Mouse (Mus musculus) heart, postnatal 0 days (tissue): ENCODE data around the gene Runx2. TPM values are rescaled to one million over a fixed set of nuclear protein-coding genes. Genes with fewer than 3 reads are reported as not detected.

ENCODE experiments used
- ATAC-seq: fragments of 200-750 bp; cut with Nextera tagmentation; 2 replicates; pipeline ENCODE4 v1.8.0; 2017; ENCODE audit warnings: low read depth, moderate number of reproducible peaks, moderate library complexity; ENCODE audit not compliant: insufficient read depth
- DNase-seq: peaks from one replicate; pipeline ENCODE4 v3.0.0-alpha.2; 2016; ENCODE audit warnings: low spot score
- H3K27ac ChIP-seq: fragments of 300-500 bp; sonication (generic); 2 replicates; pipeline ENCODE4 v1.5.1; 2014; ENCODE audit warnings: low read depth, mild to moderate bottlenecking
- H3K27me3 ChIP-seq: fragments of 300-500 bp; sonication (generic); 2 replicates; pipeline ENCODE4 v1.6.1; 2014; ENCODE audit warnings: low read length, mixed read lengths; ENCODE audit not compliant: control insufficient read depth, insufficient read depth
- H3K36me3 ChIP-seq: fragments of 300-500 bp; sonication (generic); replicated peaks from 2 replicates; pipeline ENCODE4 v1.6.1; 2014; ENCODE audit warnings: low read length, mixed read lengths; ENCODE audit not compliant: control insufficient read depth, insufficient read depth
- H3K4me1 ChIP-seq: fragments of 300-500 bp; sonication (generic); 2 replicates; pipeline ENCODE4 v1.6.1; 2014; ENCODE audit warnings: antibody characterized with exemption; ENCODE audit not compliant: control insufficient read depth, insufficient read depth
- H3K4me2 ChIP-seq: fragments of 300-500 bp; sonication (generic); 2 replicates; pipeline ENCODE4 v1.6.1; 2014; ENCODE audit warnings: low read depth, mild to moderate bottlenecking, low read length, moderate library complexity
- H3K4me3 ChIP-seq: fragments of 300-500 bp; sonication (generic); 2 replicates; pipeline ENCODE4 v1.5.1; 2014; ENCODE audit warnings: low read depth, low read length
- H3K9ac ChIP-seq: fragments of 300-500 bp; sonication (generic); replicated peaks from 2 replicates; pipeline ENCODE4 v1.6.1; 2014; ENCODE audit warnings: low read depth, low read length, mixed read lengths
- H3K9me3 ChIP-seq: fragments of 300-500 bp; sonication (generic); replicated peaks from 2 replicates; pipeline ENCODE4 v1.6.1; 2016; ENCODE audit warnings: low read length; ENCODE audit not compliant: control insufficient read depth
- CTCF ChIP-seq: IDR thresholded peaks from 2 replicates; pipeline ENCODE4 v1.5.1; 2016; ENCODE audit warnings: antibody characterized with exemption, control low read depth, low read depth
- EP300 ChIP-seq: IDR thresholded peaks from 2 replicates; pipeline ENCODE4 v1.6.1; 2016; ENCODE audit warnings: antibody characterized with exemption, low read depth
- WGBS: fragments of 180-500 bp; shearing (Covaris S2); extraction: QIAGEN DNeasy Blood & Tissue Kit; methylation state at CpG from one replicate; pipeline ENCODE4 v1.1.7; 2014; 5-methylcytosine and 5-hydroxymethylcytosine counted together
- polyA plus RNA-seq: library from polyadenylated mRNA; unstranded; fragments of >200 nt; fragmentation: Nextera tagmentation; extraction: Ambion mirVana; gene quantifications from 2 replicates; pipeline ENCODE4 v1.2.1, GENCODE M21; 2015
- total RNA-seq: library from RNA; depleted of rRNA; stranded (reverse); fragments of >200 nt; gene quantifications from 2 replicates; pipeline ENCODE4 v1.2.3, GENCODE M21; 2014; ENCODE audit warnings: low replicate concordance

The Runx2 gene
- total and polyA plus RNA-seq, 2 experiments from 2014 or later: 0.04 TPM; not detected in 1

GRCm38 (mm10) chr17:44654503-44654902 lies 160.1 kb downstream of the Runx2 start:
- DNase-seq: no peak

DNA sequence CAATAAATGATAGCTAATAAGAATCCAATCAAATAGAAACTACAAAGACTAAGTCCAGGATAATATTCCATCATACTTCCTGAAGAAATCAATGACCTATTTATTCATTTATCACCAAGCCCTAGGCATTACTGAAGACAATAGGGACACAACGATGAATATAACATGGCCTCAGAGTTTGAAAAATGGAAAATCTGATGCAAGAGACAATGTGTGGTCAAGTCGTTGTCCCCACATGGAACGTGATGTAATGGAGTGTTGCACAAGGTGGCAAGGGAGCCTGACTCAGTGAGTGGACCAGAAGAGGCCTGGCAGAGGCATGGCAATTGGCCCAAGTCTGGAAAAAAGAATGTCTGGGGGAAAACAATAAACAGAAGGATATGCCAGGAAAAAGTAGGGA lies 161.5 kb downstream of the Runx2 start:
- 77% methylated on average over 3 of the region's 3 CpGs for WGBS
- Histone ChIP-seq H3K27ac (no peak overlapping the region), H3K4me3 (no peak overlapping the region), H3K27me3 (no peaks in the 10 kb centered on the region), H3K36me3 (no peaks in the 10 kb centered on the region), H3K9me3 (no peaks in the 10 kb centered on the region), H3K4me2 (no peak overlapping the region), H3K4me1 (no peaks in the 10 kb centered on the region), H3K9ac (no peak overlapping the region)
- no peak for DNase-seq
- TF ChIP-seq EP300 (no peak), CTCF (no peak)
- no peak for ATAC-seq

More at GRCm38 (mm10) chr17:44654503-44654902, 160.1 kb downstream of the Runx2 start:
- no peak for ATAC-seq
- Histone ChIP-seq H3K4me1 (no peaks in the 10 kb centered on the region), H3K27me3 (no peaks in the 10 kb centered on the region), H3K36me3 (no peaks in the 10 kb centered on the region), H3K27ac (no peak overlapping the region), H3K4me3 (no peak overlapping the region), H3K4me2 (no peak overlapping the region), H3K9me3 (no peaks in the 10 kb centered on the region), H3K9ac (no peak overlapping the region)
- no peak for TF ChIP-seq EP300
- TF ChIP-seq CTCF: no peak
- WGBS: 80% methylated on average over 4 of the region's 4 CpGs

DNA sequence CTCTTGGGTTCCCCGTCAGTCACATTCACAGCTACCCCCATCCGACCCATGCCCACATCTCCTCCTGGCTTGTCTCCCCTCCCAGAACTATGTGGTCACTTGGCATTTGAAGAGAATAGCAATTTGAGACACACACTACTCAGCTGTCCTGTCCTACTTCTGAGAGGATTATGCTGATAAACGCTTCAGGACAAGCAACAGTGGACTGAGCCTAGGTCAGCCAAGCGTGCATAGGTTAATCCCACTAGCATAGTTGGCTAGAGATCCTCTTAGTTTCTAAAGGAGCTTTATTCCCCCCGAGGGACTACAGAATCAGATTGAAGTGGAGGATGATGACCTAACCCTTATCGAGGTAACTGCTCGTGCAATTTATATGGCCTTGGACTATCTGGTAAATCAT lies 162.5 kb downstream of the Runx2 start:
- no peak overlapping the region for H3K4me3 ChIP-seq
- H3K9me3 ChIP-seq: no peaks in the 10 kb centered on the region
- no peaks in the 10 kb centered on the region for H3K27me3 ChIP-seq
- no peak for TF ChIP-seq CTCF
- TF ChIP-seq EP300: no peak
- WGBS: 83% methylated on average over 7 of the region's 7 CpGs
- no peak overlapping the region for H3K4me2 ChIP-seq
- DNase-seq (no peak), ATAC-seq (no peak)
- no peak overlapping the region for H3K9ac ChIP-seq
- no peaks in the 10 kb centered on the region for H3K36me3 ChIP-seq
- H3K27ac ChIP-seq: no peak overlapping the region
- H3K4me1 ChIP-seq: no peaks in the 10 kb centered on the region

- Histone ChIP-seq H3K9ac (no peak overlapping the region), H3K4me3 (no peak overlapping the region), H3K27ac (no peak overlapping the region), H3K36me3 (no peaks in the 10 kb centered on the region), H3K4me1 (no peaks in the 10 kb centered on the region), H3K27me3 (no peaks in the 10 kb centered on the region), H3K4me2 (no peak overlapping the region), H3K9me3 (no peaks in the 10 kb centered on the region)
- ATAC-seq (no peak), DNase-seq (no peak)
- no peak for TF ChIP-seq CTCF
- no peak for TF ChIP-seq EP300
- 86% methylated on average over 8 of the region's 8 CpGs for WGBS
Measured at GRCm38 (mm10) chr17:44651613-44652012, 163.0 kb downstream of the Runx2 start.

- H3K27ac ChIP-seq: no peak overlapping the region
- no peak overlapping the region for H3K4me2 ChIP-seq
- no peak for ATAC-seq
- no peaks in the 10 kb centered on the region for H3K27me3 ChIP-seq
- WGBS: 71% methylated on average over 2 of the region's 2 CpGs
- no peaks in the 10 kb centered on the region for H3K9me3 ChIP-seq
- no peak overlapping the region for H3K4me3 ChIP-seq
- TF ChIP-seq CTCF (no peak), EP300 (no peak)
- DNase-seq: no peak
- no peaks in the 10 kb centered on the region for H3K4me1 ChIP-seq
- H3K9ac ChIP-seq: no peak overlapping the region
- H3K36me3 ChIP-seq: no peaks in the 10 kb centered on the region
Measured at GRCm38 (mm10) chr17:44650431-44650830, 164.2 kb downstream of the Runx2 start.

- TF ChIP-seq EP300: no peak
- H3K4me2 ChIP-seq: no peak overlapping the region
- DNase-seq: no peak
- H3K9me3 ChIP-seq: no peaks in the 10 kb centered on the region
- H3K4me3 ChIP-seq: no peak overlapping the region
- no peaks in the 10 kb centered on the region for H3K27me3 ChIP-seq
- H3K4me1 ChIP-seq: no peaks in the 10 kb centered on the region
- no peaks in the 10 kb centered on the region for H3K36me3 ChIP-seq
- no peak overlapping the region for H3K27ac ChIP-seq
- no peak overlapping the region for H3K9ac ChIP-seq
- ATAC-seq: no peak
- WGBS: 51% methylated on average over 8 of the region's 8 CpGs
Measured at GRCm38 (mm10) chr17:44649056-44649455, 165.5 kb downstream of the Runx2 start.
